ENCODE assay signal across 24 mouse cellular contexts in the genomic region with DNA sequence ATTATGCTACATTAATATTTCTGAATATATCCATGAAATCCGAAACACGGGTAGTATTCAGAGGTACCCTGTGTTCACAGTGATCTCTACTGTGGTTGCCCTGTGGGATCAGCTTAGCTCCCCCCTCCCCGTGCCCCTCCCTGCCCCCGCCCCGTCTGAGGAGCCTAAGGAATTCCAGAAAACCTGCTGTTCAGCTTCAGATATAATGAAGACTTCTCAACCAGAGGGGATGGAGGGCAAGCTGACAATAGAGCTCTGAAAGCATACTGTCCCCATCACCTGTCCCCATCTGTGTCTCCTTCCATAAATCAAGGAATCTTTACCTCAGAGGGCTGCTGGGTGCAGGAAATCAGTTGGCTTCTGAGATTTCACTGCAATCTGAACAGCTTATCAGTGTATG.
DNase-seq lines count a peak whose midpoint lies in the region; ATAC-seq and TF ChIP-seq lines count a peak whose summit lies in the region.
"Had no signal": no experiment of that assay in that cellular context is flagged by ENCODE, and none has a peak within 500 bp of the region (broad histone marks: within the 10 kb centered on the region; RNA-seq: fewer than 3 reads in every experiment).

No protein-coding gene starts in this region.

- H3K4me3 ChIP-seq in layer of hippocampus, adult 2 months: no peak overlapping the region
- H3K4me3 ChIP-seq in midbrain, embryonic 11.5 days (ENCODE audit: low read depth, low read length): no peak overlapping the region
- no peak overlapping the region for H3K4me3 ChIP-seq in midbrain, embryonic 10.5 days
- H3K4me3 ChIP-seq in embryonic facial prominence, embryonic 13.5 days: no peak overlapping the region
- H3K4me3 ChIP-seq in stomach, embryonic 15.5 days (replicated peaks): no peak overlapping the region
- no peak overlapping the region for H3K4me3 ChIP-seq in hindbrain, embryonic 12.5 days
- H3K4me3 ChIP-seq: forebrain, embryonic 13.5 days; heart, adult 2 months; heart, embryonic 12.5 days; hindbrain, embryonic 15.5 days; kidney, embryonic 15.5 days; limb, embryonic 12.5 days; liver, embryonic 12.5 days; midbrain, embryonic 13.5 days; neural tube, embryonic 13.5 days had no signal

- no peak overlapping the region for H3K9ac ChIP-seq in midbrain, embryonic 11.5 days (ENCODE audit: low read length)
- no peak overlapping the region for H3K9ac ChIP-seq in embryonic facial prominence, embryonic 13.5 days
- H3K9ac ChIP-seq in stomach, embryonic 15.5 days: no peak overlapping the region
- no peak overlapping the region for H3K9ac ChIP-seq in hindbrain, embryonic 12.5 days
- H3K9ac ChIP-seq: forebrain, embryonic 13.5 days; heart, embryonic 12.5 days; hindbrain, embryonic 15.5 days; kidney, embryonic 15.5 days; limb, embryonic 12.5 days; liver, embryonic 12.5 days; lung, embryonic 14.5 days; midbrain, embryonic 13.5 days; neural tube, embryonic 13.5 days had no signal

- no peak for TF ChIP-seq CTCF in layer of hippocampus, adult 2 months (conservative IDR thresholded peaks at IDR 0.05)

- WGBS in midbrain, embryonic 11.5 days: 57% methylated on average over 5 of the region's 5 CpGs
- 65% methylated on average over 5 of the region's 5 CpGs for WGBS in midbrain, embryonic 10.5 days
- 29% methylated on average over 5 of the region's 5 CpGs for WGBS in embryonic facial prominence, embryonic 13.5 days
- 59% methylated on average over 5 of the region's 5 CpGs for WGBS in stomach, embryonic 15.5 days
- WGBS in hindbrain, embryonic 12.5 days: 63% methylated on average over 5 of the region's 5 CpGs

- no peak for ATAC-seq in midbrain, embryonic 11.5 days (ENCODE audit: low FRiP score)
- ATAC-seq in embryonic facial prominence, embryonic 13.5 days (ENCODE audit: insufficient number of reproducible peaks, insufficient read depth, low FRiP score, low TSS enrichment, low read depth): no peak
- no peak for ATAC-seq in stomach, embryonic 15.5 days (ENCODE audit: insufficient read depth, low FRiP score, low read depth)
- ATAC-seq in hindbrain, embryonic 12.5 days (ENCODE audit: low FRiP score): no peak
- ATAC-seq: forebrain, embryonic 13.5 days; liver, embryonic 12.5 days; midbrain, embryonic 13.5 days; Patski had no signal

- H3K36me3 ChIP-seq in midbrain, embryonic 11.5 days (ENCODE audit: control insufficient read depth, insufficient read depth, low read length): no peaks in the 10 kb centered on the region; the same call in 1 of the 2 replicates
- peaks cover 11% of the 10 kb centered on the region for H3K36me3 ChIP-seq in midbrain, embryonic 10.5 days
- H3K36me3 ChIP-seq in embryonic facial prominence, embryonic 13.5 days: peaks cover 21% of the 10 kb centered on the region
- H3K36me3 ChIP-seq in stomach, embryonic 15.5 days: peaks cover 22% of the 10 kb centered on the region
- H3K36me3 ChIP-seq in hindbrain, embryonic 12.5 days: peaks cover 10% of the 10 kb centered on the region

- H3K4me2 ChIP-seq in midbrain, embryonic 11.5 days: no peak overlapping the region
- H3K4me2 ChIP-seq in embryonic facial prominence, embryonic 13.5 days: no peak overlapping the region; the same call in 1 of the 2 replicates
- H3K4me2 ChIP-seq in stomach, embryonic 15.5 days: no peak overlapping the region
- H3K4me2 ChIP-seq in hindbrain, embryonic 12.5 days (replicated peaks): no peak overlapping the region
- H3K4me2 ChIP-seq: forebrain, embryonic 13.5 days; heart, embryonic 12.5 days; hindbrain, embryonic 15.5 days; kidney, embryonic 15.5 days; limb, embryonic 12.5 days; liver, embryonic 12.5 days; lung, embryonic 14.5 days; midbrain, embryonic 13.5 days; neural tube, embryonic 13.5 days had no signal

- H3K4me1 ChIP-seq in midbrain, embryonic 11.5 days (ENCODE audit: control insufficient read depth, insufficient read depth, low read length): peaks cover 20% of the 10 kb centered on the region
- peaks cover 53% of the 10 kb centered on the region for H3K4me1 ChIP-seq in midbrain, embryonic 10.5 days
- peaks cover 67% of the 10 kb centered on the region for H3K4me1 ChIP-seq in embryonic facial prominence, embryonic 13.5 days
- H3K4me1 ChIP-seq in stomach, embryonic 15.5 days: peaks cover 15% of the 10 kb centered on the region
- H3K4me1 ChIP-seq in hindbrain, embryonic 12.5 days: peaks cover 24% of the 10 kb centered on the region

- H3K27me3 ChIP-seq in midbrain, embryonic 11.5 days (ENCODE audit: control insufficient read depth, insufficient read depth, low read length): no peaks in the 10 kb centered on the region
- H3K27me3 ChIP-seq in midbrain, embryonic 10.5 days (ENCODE audit: low read depth, poor library complexity, severe bottlenecking): no peaks in the 10 kb centered on the region; the same call in 1 of the 2 replicates
- H3K27me3 ChIP-seq in embryonic facial prominence, embryonic 13.5 days: no peaks in the 10 kb centered on the region
- no peaks in the 10 kb centered on the region for H3K27me3 ChIP-seq in stomach, embryonic 15.5 days (replicated peaks)
- H3K27me3 ChIP-seq in hindbrain, embryonic 12.5 days: no peaks in the 10 kb centered on the region
- H3K27me3 ChIP-seq: CH12.LX; heart, embryonic 12.5 days; hindbrain, embryonic 15.5 days; kidney, embryonic 15.5 days; liver, embryonic 12.5 days; midbrain, embryonic 13.5 days; neural tube, embryonic 13.5 days; Patski had no signal

- H3K9me3 ChIP-seq in midbrain, embryonic 11.5 days (ENCODE audit: control insufficient read depth, low read length): no peaks in the 10 kb centered on the region
- H3K9me3 ChIP-seq in midbrain, embryonic 10.5 days (replicated peaks): no peaks in the 10 kb centered on the region
- H3K9me3 ChIP-seq in embryonic facial prominence, embryonic 13.5 days: no peaks in the 10 kb centered on the region
- no peaks in the 10 kb centered on the region for H3K9me3 ChIP-seq in stomach, embryonic 15.5 days
- H3K9me3 ChIP-seq in hindbrain, embryonic 12.5 days (replicated peaks): no peaks in the 10 kb centered on the region
- H3K9me3 ChIP-seq: forebrain, embryonic 13.5 days; heart, embryonic 12.5 days; hindbrain, embryonic 15.5 days; kidney, embryonic 15.5 days; limb, embryonic 12.5 days; liver, embryonic 12.5 days; midbrain, embryonic 13.5 days; neural tube, embryonic 13.5 days had no signal

- no peak for DNase-seq in layer of hippocampus, adult 2 months (ENCODE audit: low spot score in 2 of 2)
- no peak for DNase-seq in layer of hippocampus, adult 9-10 months (ENCODE audit: low spot score)
- DNase-seq in midbrain, embryonic 11.5 days (ENCODE audit: low spot score, missing footprints): peak; percentile 79
- no peak for DNase-seq in midbrain, embryonic 10.5 days (ENCODE audit: low spot score)
- DNase-seq in yolk sac, embryonic 10.5 days (ENCODE audit: low spot score): no peak
- DNase-seq: cerebellum, adult 11 months; cerebellum, adult 9-11 months; embryo, embryonic 11 days; gastrocnemius, postnatal 36 days; lung, embryonic 14.5 days had no signal

- H3K27ac ChIP-seq in layer of hippocampus, adult 2 months: 0 out of 2 replicates have a peak overlapping the region, but pooled peaks have one; percentile 28
- no peak overlapping the region for H3K27ac ChIP-seq in midbrain, embryonic 11.5 days (ENCODE audit: low read depth, low read length)
- no peak overlapping the region for H3K27ac ChIP-seq in midbrain, embryonic 10.5 days (replicated peaks)
- H3K27ac ChIP-seq in embryonic facial prominence, embryonic 13.5 days: peak overlapping the region; percentile 71; the same call in 1 of the 2 replicates
- peak overlapping the region; percentile 21; the same call in 1 of the 2 replicates for H3K27ac ChIP-seq in stomach, embryonic 15.5 days
- H3K27ac ChIP-seq in hindbrain, embryonic 12.5 days: no peak overlapping the region
- H3K27ac ChIP-seq: forebrain, embryonic 13.5 days; heart, adult 2 months; hindbrain, embryonic 15.5 days; limb, embryonic 12.5 days; midbrain, embryonic 13.5 days; neural tube, embryonic 13.5 days had no signal

Comparison
In these comparisons a context has a peak if more than half of its experiments do, and no peak if none do; other contexts are left out.
1. H3K27ac ChIP-seq: peak in layer of hippocampus, adult 2 months (single experiment), embryonic facial prominence, embryonic 13.5 days (single experiment) and stomach, embryonic 15.5 days (single experiment); none in midbrain, embryonic 11.5 days (single experiment), midbrain, embryonic 10.5 days (single experiment) and hindbrain, embryonic 12.5 days (single experiment).